9 mouse cellular contexts compared by ENCODE assay signal in genomic region chr17:88652702-88653374, GRCm38 (mm10). TPM values are rescaled to one million over a fixed set of nuclear protein-coding genes. Genes with fewer than 3 reads are reported as not detected.
DNase-seq lines count a peak whose midpoint lies in the region; ATAC-seq and TF ChIP-seq lines count a peak whose summit lies in the region.
"Had no signal": no experiment of that assay in that cellular context is flagged by ENCODE, and none has a peak within 500 bp of the region (broad histone marks: within the 10 kb centered on the region; RNA-seq: fewer than 3 reads in every experiment).

No protein-coding gene starts in this region.

- no peaks in the 10 kb centered on the region for H3K36me3 ChIP-seq in ES-Bruce4 (ENCODE audit: control insufficient read depth, insufficient read depth, low read length, poor library complexity, severe bottlenecking)
- no peaks in the 10 kb centered on the region for H3K36me3 ChIP-seq in forebrain, embryonic 14.5 days (ENCODE audit: control insufficient read depth, insufficient read depth, low read length)
- H3K36me3 ChIP-seq in hindbrain, embryonic 12.5 days = no peaks in the 10 kb centered on the region

- DNase-seq in c-Kit-positive CD71-negative TER-119-negative erythroid progenitor cells, embryonic 14.5 days (ENCODE audit: low read depth) = peak; percentile 44
- peak; percentile 87 for DNase-seq in forebrain, embryonic 14.5 days (ENCODE audit: low spot score)
- peak; percentile 94 to 95 for DNase-seq in layer of hippocampus, postnatal 10 days (ENCODE audit: low spot score in 2 of 2)
- peak; percentile 79 for DNase-seq in lung, postnatal 10 days
- peak; percentile 91 for DNase-seq in retina, embryonic 14.5 days (ENCODE audit: low spot score)
- DNase-seq in thymus, postnatal 4 days = peak; percentile 91

- H3K27me3 ChIP-seq in ES-Bruce4 (ENCODE audit: control insufficient read depth, insufficient read depth, low read length, poor library complexity, severe bottlenecking) = no peaks in the 10 kb centered on the region
- H3K27me3 ChIP-seq in forebrain, embryonic 14.5 days (replicated peaks; ENCODE audit: control insufficient read depth, insufficient read depth, low read length) = no peaks in the 10 kb centered on the region
- no peaks in the 10 kb centered on the region for H3K27me3 ChIP-seq in hindbrain, embryonic 12.5 days

- H3K9me3 ChIP-seq in ES-Bruce4 (replicated peaks; ENCODE audit: control insufficient read depth, insufficient read depth, low read length, poor library complexity, severe bottlenecking) = no peaks in the 10 kb centered on the region
- H3K9me3 ChIP-seq in forebrain, embryonic 14.5 days (replicated peaks; ENCODE audit: control insufficient read depth, low read length) = no peaks in the 10 kb centered on the region
- no peaks in the 10 kb centered on the region for H3K9me3 ChIP-seq in hindbrain, embryonic 12.5 days (replicated peaks)

- H3K9ac ChIP-seq in ES-Bruce4 (ENCODE audit: low read depth, poor library complexity, severe bottlenecking) = no peak overlapping the region
- no peak overlapping the region for H3K9ac ChIP-seq in forebrain, embryonic 14.5 days (ENCODE audit: low read length)
- no peak overlapping the region for H3K9ac ChIP-seq in hindbrain, embryonic 12.5 days

- H3K4me3 ChIP-seq in ES-Bruce4 (ENCODE audit: low read depth, low read length) = no peak overlapping the region
- H3K4me3 ChIP-seq in forebrain, embryonic 14.5 days (ENCODE audit: low read depth, low read length) = no peak overlapping the region
- no peak overlapping the region for H3K4me3 ChIP-seq in hindbrain, embryonic 12.5 days

- H3K4me2 ChIP-seq in forebrain, embryonic 14.5 days (ENCODE audit: low read length) = peak overlapping the region; percentile 23; the same call in 1 of the 2 replicates
- H3K4me2 ChIP-seq in hindbrain, embryonic 12.5 days (replicated peaks) = 0 out of 2 replicates have a peak overlapping the region, but pooled peaks have one; percentile 13

- H3K27ac ChIP-seq in ES-Bruce4 (ENCODE audit: insufficient read depth, low read length) = no peak overlapping the region
- H3K27ac ChIP-seq in forebrain, embryonic 14.5 days (ENCODE audit: low read depth, low read length) = no peak overlapping the region
- H3K27ac ChIP-seq in hindbrain, embryonic 12.5 days = no peak overlapping the region

- ATAC-seq in forebrain, embryonic 14.5 days = peak; percentile 80
- ATAC-seq in hindbrain, embryonic 12.5 days (ENCODE audit: low FRiP score) = peak; percentile 82

- WGBS in forebrain, embryonic 14.5 days = 21% methylated on average over 21 of the region's 21 CpGs
- 21% methylated on average over 21 of the region's 21 CpGs for WGBS in hindbrain, embryonic 12.5 days

- no peaks in the 10 kb centered on the region for H3K4me1 ChIP-seq in ES-Bruce4 (ENCODE audit: control insufficient read depth, insufficient read depth, low read length)
- no peaks in the 10 kb centered on the region for H3K4me1 ChIP-seq in forebrain, embryonic 14.5 days (ENCODE audit: control insufficient read depth, insufficient read depth, low read length)
- H3K4me1 ChIP-seq in hindbrain, embryonic 12.5 days = no peaks in the 10 kb centered on the region

- peak; percentile 94 for TF ChIP-seq CTCF in ES-Bruce4 (IDR thresholded peaks at IDR 0.05; ENCODE audit: low read depth, low read length)

- TF ChIP-seq EP300 in ES-Bruce4 (IDR thresholded peaks at IDR 0.05; ENCODE audit: insufficient read depth, low read depth, low read length) = no peak

- TF ChIP-seq POLR2A in ES-Bruce4 (IDR thresholded peaks at IDR 0.05; ENCODE audit: insufficient read depth, low read length) = no peak

RNA-seq across cellular contexts. Expression of gene Gtf2a1l, which starts 15.6 kb away (rescaled TPM):
- polyA plus RNA-seq in ES-Bruce4 (2011; ENCODE audit: insufficient read depth, insufficient read length, low read depth, missing spikeins) = 0.68 and 0.82 TPM in 2 replicates
- 0.17 TPM in 1 of 2 replicates, not detected in the other for polyA plus RNA-seq in forebrain, embryonic 14.5 days (2014; fragmentation: Nextera tagmentation; extraction: Ambion mirVana)
- polyA plus RNA-seq in hindbrain, embryonic 12.5 days (2016; fragmentation: Nextera tagmentation; extraction: Ambion mirVana) = 0.72 and 0.87 TPM in 2 replicates
- under 1 TPM in 1 of 2 experiments, not detected in 1; 0.75 TPM for total RNA-seq in layer of hippocampus, postnatal 10 days (2021)
- polyA plus RNA-seq: heart, embryonic 14.5 days had no signal

RNA-seq across cellular contexts. Expression of gene Ston1, which starts 55.4 kb away (rescaled TPM):
- 30.3 and 30.7 TPM in 2 replicates for polyA plus RNA-seq in ES-Bruce4 (2011; ENCODE audit: insufficient read depth, insufficient read length, low read depth, missing spikeins)
- polyA plus RNA-seq in forebrain, embryonic 14.5 days (2014; fragmentation: Nextera tagmentation; extraction: Ambion mirVana) = 2.4 and 2.8 TPM in 2 replicates
- 3.1 and 3.4 TPM in 2 replicates for polyA plus RNA-seq in hindbrain, embryonic 12.5 days (2016; fragmentation: Nextera tagmentation; extraction: Ambion mirVana)
- 10 to 100 TPM; 10.1 to 12.7 TPM for total RNA-seq in layer of hippocampus, postnatal 10 days (2021)

Comparison
In these comparisons a context has a peak if more than half of its experiments do, and no peak if none do; other contexts are left out.
1. DNase-seq: peak in every context shown above with its lines; median percentile 94 in layer of hippocampus, postnatal 10 days; 91 in retina, embryonic 14.5 days; 91 in thymus, postnatal 4 days; 87 in forebrain, embryonic 14.5 days; 79 in lung, postnatal 10 days; 44 in c-Kit-positive CD71-negative TER-119-negative erythroid progenitor cells, embryonic 14.5 days.